Mouse (Mus musculus) lung, embryonic 15.5 days (tissue): Measurements from ENCODE around the gene Tmem51. TPM values are rescaled to one million over a fixed set of nuclear protein-coding genes. Genes with fewer than 3 reads are reported as not detected.
A peak's percentile ranks its signal among the peaks of the same experiment; 100 is the strongest.

Experiments used
- ATAC-seq: fragments of 200-750 bp; cut with Nextera tagmentation; 2 replicates; pipeline ENCODE4 v1.8.0; 2017; ENCODE audit warnings: moderate number of reproducible peaks, borderline replicate concordance; ENCODE audit not compliant: low FRiP score, low TSS enrichment; ENCODE audit errors: extremely low read depth
- H3K27ac ChIP-seq: fragments of 300-500 bp; sonication (generic); 2 replicates; pipeline ENCODE4 v1.5.1; 2015; ENCODE audit warnings: moderate library complexity, mild to moderate bottlenecking, inconsistent platforms
- H3K27me3 ChIP-seq: fragments of 300-500 bp; sonication (generic); 2 replicates; pipeline ENCODE4 v1.6.1; 2015; ENCODE audit warnings: inconsistent platforms
- H3K36me3 ChIP-seq: fragments of 300-500 bp; sonication (generic); 2 replicates; pipeline ENCODE4 v1.6.1; 2015; ENCODE audit warnings: inconsistent platforms
- H3K4me1 ChIP-seq: fragments of 300-500 bp; sonication (generic); 2 replicates; pipeline ENCODE4 v1.6.1; 2015; ENCODE audit warnings: inconsistent platforms
- H3K4me2 ChIP-seq: fragments of 300-500 bp; sonication (generic); 2 replicates; pipeline ENCODE4 v1.6.1; 2015; ENCODE audit warnings: inconsistent platforms, mild to moderate bottlenecking, moderate library complexity
- H3K4me3 ChIP-seq: fragments of 300-500 bp; sonication (generic); 2 replicates; pipeline ENCODE4 v1.5.1; 2015; ENCODE audit warnings: mild to moderate bottlenecking, inconsistent platforms
- H3K9ac ChIP-seq: fragments of 300-500 bp; sonication (generic); 2 replicates; pipeline ENCODE4 v1.6.1; 2015; ENCODE audit warnings: inconsistent platforms
- H3K9me3 ChIP-seq: fragments of 300-500 bp; sonication (generic); 2 replicates; pipeline ENCODE4 v1.6.1; 2016; ENCODE audit warnings: inconsistent platforms
- WGBS: fragments of 180-500 bp; shearing (Covaris S2); methylation state at CpG from one replicate; pipeline ENCODE4 v1.1.7; 2015; 5-methylcytosine and 5-hydroxymethylcytosine counted together
- polyA plus RNA-seq: library from polyadenylated mRNA; unstranded; fragments of >200 nt; fragmentation: Nextera tagmentation; extraction: Ambion mirVana; gene quantifications from 2 replicates; pipeline ENCODE4 v1.2.1, GENCODE M21; 2015

Gene Tmem51
- polyA plus RNA-seq, 1 experiment from 2014 or later = 23.1 TPM

GRCm38 (mm10) chr4:142095513-142096241, 11.6 kb upstream of the Tmem51 start:
- Histone ChIP-seq H3K9me3 (no peaks in the 10 kb centered on the region), H3K4me2 (no peak overlapping the region), H3K4me1 (peaks cover 23% of the 10 kb centered on the region), H3K27ac (no peak overlapping the region), H3K9ac (no peak overlapping the region), H3K4me3 (no peak overlapping the region), H3K36me3 (no peaks in the 10 kb centered on the region), H3K27me3 (no peaks in the 10 kb centered on the region)
- WGBS = 49% methylated on average over 15 of the region's 15 CpGs
- ATAC-seq = no peak

GRCm38 (mm10) chr4:142094386-142094785, 10.3 kb upstream of the Tmem51 start:
- H3K36me3 ChIP-seq = no peaks in the 10 kb centered on the region
- no peak overlapping the region for H3K4me3 ChIP-seq
- no peaks in the 10 kb centered on the region for H3K27me3 ChIP-seq
- no peak overlapping the region for H3K4me2 ChIP-seq
- ATAC-seq = no peak
- H3K9ac ChIP-seq = no peak overlapping the region
- H3K27ac ChIP-seq = no peak overlapping the region
- WGBS = 70% methylated on average over 11 of the region's 11 CpGs
- peaks cover 23% of the 10 kb centered on the region for H3K4me1 ChIP-seq
- H3K9me3 ChIP-seq = no peaks in the 10 kb centered on the region

GRCm38 (mm10) chr4:142091100-142091499, 7.0 kb upstream of the Tmem51 start:
- H3K27ac ChIP-seq = no peak overlapping the region
- no peaks in the 10 kb centered on the region for H3K36me3 ChIP-seq
- H3K4me3 ChIP-seq = no peak overlapping the region
- ATAC-seq = no peak
- no peak overlapping the region for H3K9ac ChIP-seq
- peaks cover 8% of the 10 kb centered on the region for H3K4me1 ChIP-seq
- WGBS = 69% methylated on average over 2 of the region's 2 CpGs
- H3K27me3 ChIP-seq = no peaks in the 10 kb centered on the region
- H3K4me2 ChIP-seq = no peak overlapping the region
- H3K9me3 ChIP-seq = no peaks in the 10 kb centered on the region

GRCm38 (mm10) chr4:142089966-142090365, 5.9 kb upstream of the Tmem51 start:
- H3K9me3 ChIP-seq = no peaks in the 10 kb centered on the region
- H3K27me3 ChIP-seq = no peaks in the 10 kb centered on the region
- no peak overlapping the region for H3K27ac ChIP-seq
- H3K9ac ChIP-seq = no peak overlapping the region
- 74% methylated on average over 6 of the region's 6 CpGs for WGBS
- no peaks in the 10 kb centered on the region for H3K36me3 ChIP-seq
- H3K4me2 ChIP-seq = no peak overlapping the region
- no peak for ATAC-seq
- peaks cover 7% of the 10 kb centered on the region for H3K4me1 ChIP-seq
- H3K4me3 ChIP-seq = no peak overlapping the region

- no peak overlapping the region for H3K4me2 ChIP-seq
- H3K4me3 ChIP-seq = no peak overlapping the region
- H3K36me3 ChIP-seq = no peaks in the 10 kb centered on the region
- 64% methylated on average over 6 of the region's 6 CpGs for WGBS
- H3K4me1 ChIP-seq = peaks cover 11% of the 10 kb centered on the region
- no peaks in the 10 kb centered on the region for H3K9me3 ChIP-seq
- no peaks in the 10 kb centered on the region for H3K27me3 ChIP-seq
- H3K27ac ChIP-seq = no peak overlapping the region
- ATAC-seq = no peak
- H3K9ac ChIP-seq = no peak overlapping the region
Measured at GRCm38 (mm10) chr4:142088836-142089235, 4.7 kb upstream of the Tmem51 start.

GRCm38 (mm10) chr4:142088409-142088808, 4.3 kb upstream of the Tmem51 start:
- WGBS = 44% methylated on average over 4 of the region's 4 CpGs
- no peak overlapping the region for H3K4me3 ChIP-seq
- H3K4me2 ChIP-seq = no peak overlapping the region
- no peak for ATAC-seq
- H3K9ac ChIP-seq = no peak overlapping the region
- H3K27ac ChIP-seq = no peak overlapping the region
- H3K27me3 ChIP-seq = no peaks in the 10 kb centered on the region
- no peaks in the 10 kb centered on the region for H3K36me3 ChIP-seq
- H3K4me1 ChIP-seq = peaks cover 13% of the 10 kb centered on the region
- H3K9me3 ChIP-seq = no peaks in the 10 kb centered on the region

GRCm38 (mm10) chr4:142084936-142085563, 946 bp upstream of the Tmem51 start:
- Histone ChIP-seq H3K36me3 (no peaks in the 10 kb centered on the region), H3K4me1 (peaks cover 43% of the 10 kb centered on the region), H3K4me2 (peak overlapping the region; percentile 97), H3K9ac (peak overlapping the region; percentile 56), H3K27me3 (no peaks in the 10 kb centered on the region), H3K9me3 (no peaks in the 10 kb centered on the region), H3K27ac (peak overlapping the region; percentile 91), H3K4me3 (peak overlapping the region; percentile 64)
- WGBS = 9% methylated on average over 20 of the region's 20 CpGs
- no peak for ATAC-seq

- peaks cover 44% of the 10 kb centered on the region for H3K4me1 ChIP-seq
Measured at GRCm38 (mm10) chr4:142083762-142084130, 358 bp downstream of the Tmem51 start.

GRCm38 (mm10) chr4:142083193-142083592, 911 bp downstream of the Tmem51 start:
- WGBS = 41% methylated on average over 6 of the region's 6 CpGs
- no peaks in the 10 kb centered on the region for H3K27me3 ChIP-seq
- H3K36me3 ChIP-seq = no peaks in the 10 kb centered on the region
- ATAC-seq = no peak
- H3K9ac ChIP-seq = peak overlapping the region; percentile 56; the same call in 1 of the 2 replicates
- peak overlapping the region; percentile 97 for H3K4me2 ChIP-seq
- H3K4me1 ChIP-seq = peaks cover 44% of the 10 kb centered on the region
- no peaks in the 10 kb centered on the region for H3K9me3 ChIP-seq
- peak overlapping the region; percentile 64 for H3K4me3 ChIP-seq
- no peak overlapping the region for H3K27ac ChIP-seq

More at GRCm38 (mm10) chr4:142083762-142084130, 358 bp downstream of the Tmem51 start:
- WGBS = 0% methylated on average over 25 of the region's 29 CpGs
- Histone ChIP-seq H3K9me3 (no peaks in the 10 kb centered on the region), H3K36me3 (no peaks in the 10 kb centered on the region), H3K9ac (peak overlapping the region; percentile 56), H3K27me3 (no peaks in the 10 kb centered on the region), H3K27ac (peak overlapping the region; percentile 91), H3K4me2 (peak overlapping the region; percentile 97), H3K4me3 (peak overlapping the region; percentile 64)
- ATAC-seq = peak; percentile 71

GRCm38 (mm10) chr4:142082703-142083102, 1.4 kb downstream of the Tmem51 start:
- peaks cover 49% of the 10 kb centered on the region for H3K4me1 ChIP-seq
- peak overlapping the region; percentile 97; the same call in 1 of the 2 replicates for H3K4me2 ChIP-seq
- no peak overlapping the region for H3K9ac ChIP-seq
- H3K36me3 ChIP-seq = no peaks in the 10 kb centered on the region
- H3K4me3 ChIP-seq = no peak overlapping the region
- WGBS = 74% methylated on average over 4 of the region's 4 CpGs
- H3K9me3 ChIP-seq = no peaks in the 10 kb centered on the region
- no peak for ATAC-seq
- no peak overlapping the region for H3K27ac ChIP-seq
- no peaks in the 10 kb centered on the region for H3K27me3 ChIP-seq

- Histone ChIP-seq H3K4me1 (peaks cover 58% of the 10 kb centered on the region), H3K27ac (no peak overlapping the region), H3K9ac (0 out of 2 replicates have a peak overlapping the region, but pooled peaks have one; percentile 12), H3K4me3 (no peak overlapping the region), H3K4me2 (peak overlapping the region; percentile 8; the same call in 1 of the 2 replicates), H3K36me3 (no peaks in the 10 kb centered on the region), H3K9me3 (no peaks in the 10 kb centered on the region), H3K27me3 (no peaks in the 10 kb centered on the region)
- WGBS = 56% methylated on average over 13 of the region's 13 CpGs
- ATAC-seq = no peak
Measured at GRCm38 (mm10) chr4:142081631-142082283, 2.3 kb downstream of the Tmem51 start.
